Mouse (Mus musculus): Measurements from ENCODE around the gene Baz2b. TPM values are rescaled to one million over a fixed set of nuclear protein-coding genes. Genes with fewer than 3 reads are reported as not detected.
A peak's percentile ranks its signal among the peaks of the same experiment; 100 is the strongest.

Baz2b gene
- total RNA-seq, 2 experiments from 2014 or later, result 50.7 to 62.7 TPM

GRCm38 (mm10) chr2:60054808-60055535 lies 154.7 kb downstream of the Baz2b start:
- DNase-seq (ENCODE audit: low spot score in 2 of 2), result no peak

DNA sequence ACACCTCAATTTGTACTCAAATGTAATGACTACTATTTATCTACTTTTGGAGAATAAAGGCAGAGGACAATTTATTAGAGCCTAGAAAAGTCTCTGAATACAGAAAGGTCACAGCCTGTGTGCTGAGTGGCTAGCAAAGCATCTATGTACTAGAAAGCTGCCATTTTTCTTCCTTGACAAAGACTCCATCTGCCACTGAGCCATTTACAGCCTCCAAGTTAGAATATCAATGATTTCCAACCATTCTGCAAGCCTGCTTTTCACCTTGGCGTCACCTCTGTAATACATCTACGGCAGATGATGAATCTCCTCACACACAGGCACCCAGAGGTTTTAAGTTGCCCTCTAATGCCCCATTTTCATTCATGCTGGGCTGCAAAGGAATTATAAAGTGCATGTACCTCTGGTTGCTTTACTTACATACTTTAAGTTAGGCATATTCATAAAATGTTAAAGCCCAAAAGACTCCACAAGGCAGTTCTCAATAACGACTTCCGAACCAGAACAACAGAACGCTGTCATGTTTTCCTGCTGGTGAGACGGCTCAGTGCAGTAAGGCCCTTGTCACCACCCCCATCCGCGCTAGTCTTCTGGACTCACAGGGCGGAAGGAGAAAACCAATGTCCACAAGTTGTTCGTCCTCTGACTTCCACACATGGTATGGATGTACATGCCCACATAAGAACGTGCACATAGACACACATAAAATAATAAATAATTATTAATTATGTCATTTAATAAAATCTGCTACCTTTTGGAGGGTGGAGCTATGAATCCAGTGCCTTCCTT lies 156.2 kb downstream of the Baz2b start:
- no peak for DNase-seq (ENCODE audit: low spot score in 2 of 2)

- no peak for DNase-seq (ENCODE audit: low spot score in 2 of 2)
Observed at GRCm38 (mm10) chr2:60050667-60051460, 158.8 kb downstream of the Baz2b start.

DNA sequence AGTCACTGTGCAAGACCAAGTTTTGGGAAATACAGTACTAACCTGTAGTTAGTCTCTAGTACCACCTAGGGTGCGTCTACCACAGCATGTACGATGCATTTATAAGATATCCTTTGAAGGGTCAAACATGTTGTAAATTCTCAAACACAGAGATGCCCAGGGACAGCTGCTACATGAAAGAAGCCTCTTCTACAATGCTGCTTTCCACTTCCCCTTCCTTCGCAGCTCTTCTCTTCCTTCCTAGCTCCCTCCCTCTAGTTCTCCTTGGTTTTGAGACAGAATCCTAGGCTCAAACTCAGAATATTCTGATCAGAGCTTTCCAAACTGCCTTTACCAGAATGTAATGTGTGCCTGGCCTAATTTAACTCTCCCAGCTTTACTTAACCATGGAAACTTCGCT lies 159.8 kb downstream of the Baz2b start:
- DNase-seq (ENCODE audit: low spot score in 2 of 2), result no peak

GRCm38 (mm10) chr2:60049351-60049750 lies 160.3 kb downstream of the Baz2b start:
- no peak for DNase-seq (ENCODE audit: low spot score in 2 of 2)

GRCm38 (mm10) chr2:60045995-60046394 lies 163.6 kb downstream of the Baz2b start:
- no peak for DNase-seq (ENCODE audit: low spot score in 2 of 2)

DNA sequence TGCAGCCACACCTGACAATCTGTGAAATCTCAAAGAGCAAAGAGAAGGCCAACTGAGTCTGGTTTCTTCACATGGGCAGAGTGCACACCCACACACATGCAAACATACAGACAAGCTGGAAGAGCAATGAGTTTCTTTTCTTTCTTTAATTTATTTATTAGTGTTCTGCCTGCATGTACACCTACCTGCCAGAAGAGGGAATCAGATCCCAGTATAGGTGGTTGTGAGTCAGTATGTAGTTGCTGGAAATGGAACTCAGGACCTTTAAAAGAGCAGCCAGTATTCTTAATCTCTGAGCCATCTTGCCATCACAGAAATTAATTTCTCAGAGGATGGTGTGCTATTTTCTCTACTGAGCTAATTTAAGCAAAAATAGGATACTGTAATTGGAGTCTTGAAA lies 164.7 kb downstream of the Baz2b start:
- DNase-seq (ENCODE audit: low spot score in 2 of 2), result no peak

DNA sequence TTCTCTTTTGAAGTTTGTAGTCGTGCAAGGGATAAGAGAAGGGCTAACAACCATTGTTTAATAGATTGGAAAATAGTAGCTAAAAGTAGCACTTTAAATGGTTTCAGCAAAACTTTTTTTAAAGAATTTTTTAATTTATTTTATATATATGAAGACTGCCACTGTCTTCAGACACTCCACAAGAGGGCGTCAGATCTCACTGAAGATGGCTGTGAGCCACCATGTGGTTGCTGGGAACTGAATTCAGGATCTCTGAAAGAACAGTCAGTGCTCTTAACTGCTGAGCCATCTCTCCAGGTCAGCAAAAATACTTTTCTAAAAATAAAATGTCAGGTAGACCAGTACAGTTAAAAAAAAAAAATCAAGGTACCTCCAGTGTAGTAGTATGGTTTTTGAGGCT lies 165.1 kb downstream of the Baz2b start:
- DNase-seq (ENCODE audit: low spot score in 2 of 2), result no peak

GRCm38 (mm10) chr2:60042699-60043098 lies 166.9 kb downstream of the Baz2b start:
- DNase-seq (ENCODE audit: low spot score in 2 of 2), result peak in 1 of 2 experiments; percentile 23

- no peak for DNase-seq (ENCODE audit: low spot score in 2 of 2)
Observed at GRCm38 (mm10) chr2:60041485-60042274, 168.0 kb downstream of the Baz2b start.

DNA sequence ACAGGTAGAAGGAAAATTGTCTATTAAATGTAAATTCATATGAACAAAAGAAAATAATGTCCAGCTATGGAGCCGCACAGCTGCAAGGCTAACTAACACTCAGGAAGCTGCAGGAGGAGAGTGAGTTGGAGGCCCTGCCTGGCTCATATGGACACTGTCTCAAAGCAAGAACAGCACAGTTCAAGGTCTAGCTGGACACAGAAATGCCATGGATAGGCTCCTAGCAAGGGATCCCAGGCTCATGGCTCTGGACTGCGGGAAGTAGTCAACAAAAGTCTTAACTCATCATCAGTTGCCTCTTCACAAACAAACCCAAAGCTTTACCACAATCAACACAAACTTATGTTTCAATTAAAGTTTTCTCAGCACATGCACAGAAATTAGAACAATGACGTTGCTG lies 169.5 kb downstream of the Baz2b start:
- DNase-seq (ENCODE audit: low spot score in 2 of 2), result no peak

- DNase-seq (ENCODE audit: low spot score in 2 of 2), result peak in 1 of 2 experiments; percentile 60
Observed at GRCm38 (mm10) chr2:60037011-60037551, 172.6 kb downstream of the Baz2b start.

DNA sequence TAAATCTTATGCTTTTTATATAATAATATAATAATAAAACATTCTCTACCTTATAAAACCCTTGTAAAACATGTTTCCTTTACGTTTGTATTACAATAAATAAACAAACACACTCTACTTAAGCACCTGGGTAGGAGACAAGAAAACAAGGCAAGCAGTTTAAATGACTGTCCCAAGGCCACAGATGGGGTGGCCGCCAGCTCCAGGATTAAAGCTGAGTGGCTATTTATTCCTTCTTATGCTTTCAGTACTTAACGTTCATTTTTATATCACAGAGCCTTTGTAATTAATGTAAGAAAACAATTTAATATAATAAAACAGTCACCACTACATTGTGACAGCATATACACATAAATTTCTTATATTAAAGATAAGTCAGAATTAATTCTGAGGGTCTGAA lies 173.3 kb downstream of the Baz2b start:
- DNase-seq (ENCODE audit: low spot score in 2 of 2), result no peak

DNA sequence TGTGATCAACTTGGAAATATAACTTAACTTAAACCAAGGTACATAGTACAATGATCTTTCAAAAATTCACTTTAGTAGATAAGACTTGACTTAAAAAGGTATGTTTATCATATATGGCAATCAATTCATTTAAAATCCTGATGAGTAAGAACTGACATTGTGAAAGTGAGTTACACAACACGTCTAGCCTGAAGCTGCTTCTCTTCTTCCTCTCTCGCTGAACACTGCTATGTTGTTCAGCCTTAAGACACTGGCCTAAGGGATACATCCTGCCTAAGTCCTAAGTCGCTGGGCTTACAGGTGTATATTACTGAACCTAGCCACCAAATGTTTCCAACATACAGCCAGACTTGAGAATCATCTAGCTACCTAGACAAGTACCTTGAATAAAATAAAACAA lies 178.6 kb downstream of the Baz2b start:
- no peak for DNase-seq (ENCODE audit: low spot score in 2 of 2)

DNA sequence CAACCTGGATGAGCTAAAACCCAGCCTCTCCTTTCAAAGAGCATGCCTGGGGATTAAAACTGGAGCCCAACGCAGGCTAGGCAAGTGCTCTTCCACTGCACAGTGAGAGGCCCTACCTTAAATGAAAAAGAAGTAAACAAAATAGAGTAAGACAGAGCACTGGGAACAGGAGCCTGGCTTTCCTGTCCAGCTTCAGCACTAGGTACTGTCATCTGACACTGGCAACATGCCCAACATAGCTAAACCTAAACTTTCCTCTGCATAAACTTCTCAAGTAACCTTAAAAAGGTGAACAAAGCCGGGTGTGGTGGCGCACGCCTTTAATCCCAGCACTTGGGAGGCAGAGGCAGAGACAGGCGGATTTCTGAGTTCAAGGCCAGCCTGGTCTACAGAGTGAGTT lies 180.6 kb downstream of the Baz2b start:
- no peak for DNase-seq (ENCODE audit: low spot score in 2 of 2)

GRCm38 (mm10) chr2:60027166-60027565 lies 182.5 kb downstream of the Baz2b start:
- DNase-seq (ENCODE audit: low spot score in 2 of 2), result no peak

- DNase-seq (ENCODE audit: low spot score in 2 of 2), result no peak
Observed at GRCm38 (mm10) chr2:60026554-60026953, 183.1 kb downstream of the Baz2b start.

DNA sequence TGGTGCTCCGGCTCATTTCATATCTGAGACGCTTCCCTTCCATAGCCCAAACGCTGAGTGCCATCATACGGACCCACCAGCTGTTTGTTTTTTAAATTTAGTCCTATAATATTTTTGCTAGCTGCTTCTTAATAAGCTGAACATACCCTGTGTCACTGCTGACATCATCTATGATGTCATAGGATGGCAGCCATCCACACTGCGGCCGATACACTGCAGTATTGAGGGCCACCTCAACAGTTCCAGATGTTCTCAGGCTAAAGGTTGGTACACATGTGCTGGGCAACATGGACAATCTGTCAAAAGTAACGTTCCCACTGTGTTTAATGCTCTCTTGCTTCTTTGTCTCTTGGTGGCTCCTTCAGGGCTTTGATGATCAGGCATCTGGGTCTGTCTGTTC lies 185.9 kb downstream of the Baz2b start:
- no peak for DNase-seq (ENCODE audit: low spot score in 2 of 2)

GRCm38 (mm10) chr2:60021556-60021955 lies 188.1 kb downstream of the Baz2b start:
- DNase-seq (ENCODE audit: low spot score in 2 of 2), result no peak

DNA sequence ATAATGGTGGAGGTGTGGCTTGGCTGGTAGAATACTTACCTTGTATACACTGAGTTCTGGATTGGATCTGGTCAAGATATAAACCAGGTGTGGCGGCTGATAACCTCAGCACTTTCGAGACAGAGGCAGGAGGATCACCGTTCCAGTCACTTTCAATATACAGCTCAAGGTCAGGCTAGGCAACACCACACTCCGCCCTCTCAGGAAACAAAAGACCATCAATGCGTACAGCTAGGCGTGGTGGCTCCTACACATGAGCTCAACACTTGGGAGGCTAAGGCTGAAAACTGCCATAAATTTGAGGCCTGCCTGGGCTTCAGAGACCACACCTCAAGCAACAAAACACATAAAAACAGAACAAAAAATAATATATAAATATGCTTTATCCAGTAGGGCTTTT lies 188.5 kb downstream of the Baz2b start:
- no peak for DNase-seq (ENCODE audit: low spot score in 2 of 2)

Measured in layer of hippocampus, adult 18-20 months (tissue).